Mouse (Mus musculus) effector memory CD4-positive, alpha-beta T cell, adult 7 months (primary cell): ENCODE data around the gene Gm5741. TPM values are rescaled to one million over a fixed set of nuclear protein-coding genes. Genes with fewer than 3 reads are reported as not detected.

Source experiments
- polyA plus RNA-seq: library from polyadenylated mRNA; unstranded; fragments of 100-300 nt; shearing (Covaris generic); gene quantifications from one replicate; pipeline ENCODE4 v1.2.1, GENCODE M21; 2017

Gene Gm5741
- polyA plus RNA-seq: not detected

GRCm38 (mm10) chr8:85067982-85068381 is at the start of gene Gm5741:
Gm5741 (minus strand) TSS chr8:85067982.

GRCm38 (mm10) chr8:85083108-85083813 is 15.5 kb upstream of the Gm5741 start, which contains the start of gene Man2b1:
Man2b1 (plus strand) TSS chr8:85083270.

GRCm38 (mm10) chr8:85081216-85081555 is 13.4 kb upstream of the Gm5741 start, which contains the start of gene Wdr83:
Wdr83 (minus strand) TSS chr8:85081306.

GRCm38 (mm10) chr8:85080532-85081215 is 12.9 kb upstream of the Gm5741 start, which contains the start of gene Wdr83os:
Wdr83os (plus strand) TSS chr8:85080740.

GRCm38 (mm10) chr8:85071514-85072281 is 3.9 kb upstream of the Gm5741 start, which contains the start of gene Dhps:
Dhps (plus strand) TSS chr8:85071757.

GRCm38 (mm10) chr8:85059879-85060616 is 7.7 kb downstream of the Gm5741 start, which contains the start of gene Fbxw9:
Fbxw9 (plus strand) TSS chr8:85060055.

GRCm38 (mm10) chr8:85036718-85037365 is 30.9 kb downstream of the Gm5741 start, which contains the start of gene Tnpo2:
Tnpo2 (plus strand) TSS chr8:85036915.

GRCm38 (mm10) chr8:85026670-85027515 is 40.9 kb downstream of the Gm5741 start, which contains the start of gene Trir:
Trir (plus strand) TSS chr8:85026823.

GRCm38 (mm10) chr8:85025098-85025932 is 42.5 kb downstream of the Gm5741 start, which contains the start of gene Asna1:
Asna1 (minus strand) TSS chr8:85025281.

Other genes starting within 250 kb of the Gm5741 start
- 2.1 TPM for gene Dand5, start 245.2 kb downstream of the Gm5741 start, polyA plus RNA-seq
- 23.3 TPM for gene Gadd45gip1, start 236.5 kb downstream of the Gm5741 start, polyA plus RNA-seq
- gene Rad23a, start 227.3 kb downstream of the Gm5741 start, polyA plus RNA-seq: 132 TPM
- 572 TPM for gene Calr, start 221.0 kb downstream of the Gm5741 start, polyA plus RNA-seq
- gene Farsa, start 211.0 kb downstream of the Gm5741 start, polyA plus RNA-seq: 70.0 TPM
- gene Syce2, start 195.9 kb downstream of the Gm5741 start, polyA plus RNA-seq: 4.4 TPM
- 18.6 TPM for gene Gcdh, start 174.1 kb downstream of the Gm5741 start, polyA plus RNA-seq
- not detected for gene Klf1, start 166.1 kb downstream of the Gm5741 start, polyA plus RNA-seq
- gene Dnase2a, start 159.4 kb downstream of the Gm5741 start, polyA plus RNA-seq: 7.4 TPM
- 0.50 TPM for gene Mast1, start 130.6 kb downstream of the Gm5741 start, polyA plus RNA-seq
- gene Rtbdn, start 121.0 kb downstream of the Gm5741 start, polyA plus RNA-seq: not detected
- gene Gm49661, start 98.5 kb downstream of the Gm5741 start, polyA plus RNA-seq: not detected
- gene Prdx2, start 98.4 kb downstream of the Gm5741 start, polyA plus RNA-seq: 100 TPM
- 47.0 TPM for gene Rnaseh2a, start 98.2 kb downstream of the Gm5741 start, polyA plus RNA-seq
- 5,448 TPM for gene Junb, start 89.3 kb downstream of the Gm5741 start, polyA plus RNA-seq
- gene Hook2, start 77.4 kb downstream of the Gm5741 start, polyA plus RNA-seq: 17.0 TPM
- gene Best2, start 53.5 kb downstream of the Gm5741 start, polyA plus RNA-seq: not detected
- gene Asna1, start 42.7 kb downstream of the Gm5741 start, polyA plus RNA-seq: 27.0 TPM
- 176 TPM for gene Trir, start 41.2 kb downstream of the Gm5741 start, polyA plus RNA-seq
- 27.4 TPM for gene Tnpo2, start 31.1 kb downstream of the Gm5741 start, polyA plus RNA-seq
- gene Fbxw9, start 7.9 kb downstream of the Gm5741 start, polyA plus RNA-seq: 4.4 TPM
- 89.9 TPM for gene Dhps, start 3.8 kb upstream of the Gm5741 start, polyA plus RNA-seq
- 122 TPM for gene Wdr83os, start 12.8 kb upstream of the Gm5741 start, polyA plus RNA-seq
- 14.5 TPM for gene Wdr83, start 13.3 kb upstream of the Gm5741 start, polyA plus RNA-seq
- 100 TPM for gene Man2b1, start 15.3 kb upstream of the Gm5741 start, polyA plus RNA-seq
- not detected for gene Zfp791, start 55.1 kb upstream of the Gm5741 start, polyA plus RNA-seq
- 0.27 TPM for gene Cks1brt, start 83.9 kb upstream of the Gm5741 start, polyA plus RNA-seq
- not detected for gene Olfr371, start 158.0 kb upstream of the Gm5741 start, polyA plus RNA-seq
- 31.6 TPM for gene Orc6, start 231.7 kb upstream of the Gm5741 start, polyA plus RNA-seq
- 67.0 TPM for gene Vps35, start 231.8 kb upstream of the Gm5741 start, polyA plus RNA-seq